Mouse (Mus musculus) cerebellum, adult 2 months (tissue): ENCODE measurements around the gene Nlrp4f.

ENCODE experiments used
- CTCF ChIP-seq: fragments of 200-500 bp; IDR thresholded peaks from 2 replicates; pipeline ENCODE4 v1.5.1; 2011; ENCODE audit warnings: low read depth, mild to moderate bottlenecking, control low read depth, low read length, moderate library complexity, borderline replicate concordance; ENCODE audit not compliant: insufficient read depth
- POLR2A ChIP-seq: fragments of 200-500 bp; IDR thresholded peaks from 2 replicates; pipeline ENCODE4 v1.6.1; 2011; ENCODE audit warnings: low read length, control low read depth, borderline replicate concordance; ENCODE audit not compliant: insufficient read depth

- TF ChIP-seq CTCF (no peak), POLR2A (no peak)
Observed at GRCm38 (mm10) chr13:65200667-65201066, 5.1 kb downstream of the Nlrp4f start.
